Mouse (Mus musculus) liver, adult 2 months (tissue): ENCODE results near the gene Prdx2. TPM values are rescaled to one million over a fixed set of nuclear protein-coding genes. Genes with fewer than 3 reads are reported as not detected.
A peak's percentile ranks its signal among the peaks of the same experiment; 100 is the strongest.

ENCODE experiments used
- DNase-seq: peaks from one replicate; pipeline ENCODE4 v3.0.0-alpha.2; 2011; ENCODE audit warnings: low read depth, low spot score; ENCODE audit errors: extremely low read depth
- H3K27ac ChIP-seq: fragments of 200-500 bp; replicated peaks from 2 replicates; pipeline ENCODE4 v1.5.1; 2012; ENCODE audit warnings: low read depth, mild to moderate bottlenecking, control low read depth, inconsistent platforms, low read length; ENCODE audit not compliant: insufficient read depth
- H3K27me3 ChIP-seq: fragments of 200-500 bp; 2 replicates; pipeline ENCODE4 v1.6.1; 2012; ENCODE audit warnings: mild to moderate bottlenecking, moderate library complexity, low read length, inconsistent platforms; ENCODE audit not compliant: control insufficient read depth, insufficient read depth
- H3K36me3 ChIP-seq: fragments of 200-500 bp; 2 replicates; pipeline ENCODE4 v1.6.1; 2012; ENCODE audit warnings: low read length, inconsistent platforms; ENCODE audit not compliant: control insufficient read depth, insufficient read depth
- H3K4me1 ChIP-seq: fragments of 200-500 bp; 2 replicates; pipeline ENCODE4 v1.6.1; 2011; ENCODE audit warnings: low read length; ENCODE audit not compliant: control insufficient read depth, insufficient read depth
- H3K4me3 ChIP-seq: fragments of 200-500 bp; 2 replicates; pipeline ENCODE4 v1.5.1; 2011; ENCODE audit warnings: low read depth, mild to moderate bottlenecking, control low read depth, low read length, moderate library complexity; ENCODE audit not compliant: insufficient read depth
- H3K79me2 ChIP-seq: fragments of 200-500 bp; 2 replicates; pipeline ENCODE4 v1.6.1; 2012; ENCODE audit warnings: inconsistent platforms, mild to moderate bottlenecking, low read length, moderate library complexity; ENCODE audit not compliant: control insufficient read depth, insufficient read depth
- H3K9ac ChIP-seq: fragments of 200-500 bp; 2 replicates; pipeline ENCODE4 v1.6.1; 2012; ENCODE audit warnings: low read depth, mild to moderate bottlenecking, control low read depth, inconsistent platforms, low read length
- CTCF ChIP-seq: fragments of 200-500 bp; IDR thresholded peaks from 2 replicates; pipeline ENCODE4 v1.5.1; 2011; ENCODE audit warnings: low read depth, low read length, control low read depth
- POLR2A ChIP-seq: fragments of 200-500 bp; IDR thresholded peaks from 2 replicates; pipeline ENCODE4 v1.6.1; 2011; ENCODE audit warnings: low read length, control low read depth; ENCODE audit not compliant: insufficient read depth; ENCODE audit errors: extremely low read depth
- WGBS: fragments of 180-500 bp; shearing (Covaris S2); methylation state at CpG from one replicate; pipeline ENCODE4 v1.1.7; 2018; 5-methylcytosine and 5-hydroxymethylcytosine counted together
- polyA plus RNA-seq: library from polyadenylated mRNA; depleted of rRNA; stranded (reverse); fragments of >200 nt; gene quantifications from 2 replicates; pipeline ENCODE4 v1.2.3, GENCODE M21; 2012
- total RNA-seq: library from RNA; depleted of rRNA; stranded (reverse); fragments of >200 nt; gene quantifications from 2 replicates; pipeline ENCODE4 v1.2.3, GENCODE M21; 2014

Gene Prdx2
- total and polyA plus RNA-seq, 2 experiments, result 110 to 135 TPM

DNA sequence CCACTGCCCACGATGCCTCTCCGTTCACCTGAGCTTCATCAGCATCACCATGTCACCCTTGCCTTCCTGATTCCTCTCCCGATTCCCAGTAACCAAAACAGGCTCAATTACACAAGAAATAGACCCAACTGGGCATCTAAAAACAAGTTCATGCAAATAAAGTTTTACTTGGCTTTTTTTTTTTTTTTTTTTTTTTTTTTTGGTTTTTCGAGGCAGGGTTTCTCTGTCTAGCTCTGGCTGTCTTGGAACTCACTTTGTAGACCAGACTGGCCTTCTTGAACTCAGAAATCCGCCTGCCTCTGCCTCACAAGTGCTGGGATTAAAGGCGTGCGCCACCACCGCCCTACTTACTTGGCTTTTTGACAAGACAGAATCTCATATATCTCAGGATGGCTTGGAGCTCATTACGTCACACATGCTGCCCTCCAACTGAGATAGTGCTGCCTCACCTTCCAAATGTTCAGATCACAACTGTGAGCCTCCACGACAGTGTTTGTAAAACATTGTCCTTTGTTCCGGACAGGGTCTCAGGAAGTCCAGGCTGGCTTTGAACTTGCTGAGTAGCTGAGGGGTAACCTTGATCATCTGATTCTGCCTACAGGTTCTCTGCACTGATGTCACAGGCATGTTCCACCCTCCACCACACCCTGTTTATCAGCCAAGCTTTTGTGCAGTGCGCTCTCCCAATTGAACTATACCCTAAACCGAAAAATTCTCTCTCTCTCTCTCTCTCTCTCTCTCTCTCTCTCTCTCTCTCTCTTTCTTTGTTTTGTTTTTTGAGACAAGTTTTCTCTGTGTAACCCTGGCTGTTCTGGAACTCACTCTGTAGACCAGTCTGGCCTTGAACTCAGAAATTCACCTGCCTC, 31.5 kb upstream of the Prdx2 start:
- no peak for TF ChIP-seq POLR2A
- TF ChIP-seq CTCF, result no peak
- 65% methylated on average over 13 of the region's 13 CpGs for WGBS

DNA sequence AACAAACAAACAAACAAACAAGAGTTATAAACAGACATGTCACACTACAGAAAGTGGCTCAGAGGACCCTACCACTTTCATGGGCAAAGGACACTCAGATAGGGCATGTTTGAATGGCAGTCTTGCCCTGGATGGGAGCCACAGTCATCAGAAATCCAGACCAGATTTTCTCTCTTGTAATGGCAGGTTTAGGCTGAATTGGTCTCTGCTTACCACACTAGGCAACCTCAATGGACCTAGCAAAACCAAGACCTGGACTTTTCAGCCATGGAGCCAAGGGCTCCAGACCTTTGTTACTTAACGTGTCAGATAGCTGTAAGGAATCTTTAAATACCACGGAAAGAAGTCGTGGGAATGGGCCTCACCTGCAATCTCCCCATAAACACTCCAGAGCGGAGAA, 25.7 kb upstream of the Prdx2 start:
- no peak overlapping the region for H3K9ac ChIP-seq

More for the DNA sequence above, 31.5 kb upstream of the Prdx2 start:
- Histone ChIP-seq H3K4me1 (no peaks in the 10 kb centered on the region), H3K27ac (no peak overlapping the region), H3K27me3 (peaks cover 22% of the 10 kb centered on the region), H3K9ac (no peak overlapping the region), H3K36me3 (no peaks in the 10 kb centered on the region), H3K79me2 (no peaks in the 10 kb centered on the region), H3K4me3 (no peak overlapping the region)
- no peak for DNase-seq

DNA sequence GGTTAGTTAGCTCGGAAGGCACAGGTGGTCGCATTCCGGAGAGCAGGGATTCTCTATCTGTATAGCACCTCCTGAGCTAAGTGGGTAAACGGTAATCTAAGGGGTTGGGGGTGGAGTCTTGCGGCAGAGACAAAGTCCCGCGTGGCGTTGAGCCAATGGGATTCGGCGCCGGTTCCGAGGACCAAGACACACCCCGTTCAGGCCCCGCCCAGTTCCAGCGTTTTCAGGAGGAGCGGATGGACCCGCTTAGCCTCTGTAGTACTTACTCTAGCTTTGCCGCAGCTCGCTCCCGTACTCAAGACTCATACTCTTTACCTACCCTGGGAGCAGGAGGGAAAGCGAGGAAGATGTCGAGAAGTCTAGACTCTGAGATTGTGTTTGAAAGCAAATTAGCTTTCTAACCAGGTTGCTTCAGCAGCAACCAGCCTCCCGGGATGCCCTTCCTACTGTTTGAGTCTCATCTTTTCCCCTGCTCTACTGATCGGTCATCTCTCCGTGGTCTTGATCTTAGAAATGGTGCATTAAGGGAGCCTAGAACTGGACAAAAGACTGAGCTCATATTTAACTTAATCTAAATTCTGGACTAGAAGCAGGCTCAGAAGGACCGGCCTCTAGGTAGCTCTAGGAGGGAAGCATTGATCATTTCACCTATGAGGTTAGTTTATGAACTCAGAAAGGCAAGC, 24.8 kb upstream of the Prdx2 start:
- peak; percentile 30 for DNase-seq
- H3K27ac ChIP-seq, result no peak overlapping the region
- H3K4me3 ChIP-seq, result no peak overlapping the region
- H3K27me3 ChIP-seq, result peaks cover 19% of the 10 kb centered on the region
- TF ChIP-seq POLR2A (no peak), CTCF (no peak)
- H3K4me1 ChIP-seq, result peaks cover 3% of the 10 kb centered on the region; the same call in 1 of the 2 replicates
- WGBS, result 6% methylated on average over 26 of the region's 26 CpGs
- H3K9ac ChIP-seq, result no peak overlapping the region
- H3K36me3 ChIP-seq, result no peaks in the 10 kb centered on the region
- no peaks in the 10 kb centered on the region for H3K79me2 ChIP-seq

More for the DNA sequence above, 25.7 kb upstream of the Prdx2 start:
- no peaks in the 10 kb centered on the region for H3K79me2 ChIP-seq
- 25% methylated on average over 4 of the region's 4 CpGs for WGBS
- H3K4me1 ChIP-seq, result peaks cover 3% of the 10 kb centered on the region; the same call in 1 of the 2 replicates
- TF ChIP-seq CTCF, result no peak
- no peak for TF ChIP-seq POLR2A
- DNase-seq, result no peak
- no peak overlapping the region for H3K4me3 ChIP-seq
- no peak overlapping the region for H3K27ac ChIP-seq
- H3K27me3 ChIP-seq, result peaks cover 19% of the 10 kb centered on the region
- no peaks in the 10 kb centered on the region for H3K36me3 ChIP-seq

DNA sequence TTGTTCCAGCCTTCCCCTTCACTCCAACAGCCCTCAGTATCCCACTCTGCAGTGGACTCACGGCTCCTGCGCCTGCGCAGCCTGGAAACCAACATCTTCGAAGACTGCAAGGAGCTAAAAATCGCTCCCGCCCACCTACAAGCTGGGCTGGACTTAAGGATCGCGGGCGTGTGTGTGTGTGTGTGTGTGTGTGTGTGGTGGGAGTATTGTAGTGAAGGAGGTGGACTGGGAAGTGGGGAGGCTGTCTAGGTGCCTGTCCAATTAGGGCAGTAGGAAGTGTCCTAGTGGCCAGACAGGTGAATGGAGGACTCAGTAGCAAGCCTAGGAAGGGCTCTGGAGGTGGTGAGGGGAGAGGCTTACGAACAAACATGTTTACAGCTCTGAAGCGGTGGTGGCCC, 24.2 kb upstream of the Prdx2 start:
- WGBS, result 15% methylated on average over 11 of the region's 11 CpGs
- peaks cover 19% of the 10 kb centered on the region for H3K27me3 ChIP-seq

DNA sequence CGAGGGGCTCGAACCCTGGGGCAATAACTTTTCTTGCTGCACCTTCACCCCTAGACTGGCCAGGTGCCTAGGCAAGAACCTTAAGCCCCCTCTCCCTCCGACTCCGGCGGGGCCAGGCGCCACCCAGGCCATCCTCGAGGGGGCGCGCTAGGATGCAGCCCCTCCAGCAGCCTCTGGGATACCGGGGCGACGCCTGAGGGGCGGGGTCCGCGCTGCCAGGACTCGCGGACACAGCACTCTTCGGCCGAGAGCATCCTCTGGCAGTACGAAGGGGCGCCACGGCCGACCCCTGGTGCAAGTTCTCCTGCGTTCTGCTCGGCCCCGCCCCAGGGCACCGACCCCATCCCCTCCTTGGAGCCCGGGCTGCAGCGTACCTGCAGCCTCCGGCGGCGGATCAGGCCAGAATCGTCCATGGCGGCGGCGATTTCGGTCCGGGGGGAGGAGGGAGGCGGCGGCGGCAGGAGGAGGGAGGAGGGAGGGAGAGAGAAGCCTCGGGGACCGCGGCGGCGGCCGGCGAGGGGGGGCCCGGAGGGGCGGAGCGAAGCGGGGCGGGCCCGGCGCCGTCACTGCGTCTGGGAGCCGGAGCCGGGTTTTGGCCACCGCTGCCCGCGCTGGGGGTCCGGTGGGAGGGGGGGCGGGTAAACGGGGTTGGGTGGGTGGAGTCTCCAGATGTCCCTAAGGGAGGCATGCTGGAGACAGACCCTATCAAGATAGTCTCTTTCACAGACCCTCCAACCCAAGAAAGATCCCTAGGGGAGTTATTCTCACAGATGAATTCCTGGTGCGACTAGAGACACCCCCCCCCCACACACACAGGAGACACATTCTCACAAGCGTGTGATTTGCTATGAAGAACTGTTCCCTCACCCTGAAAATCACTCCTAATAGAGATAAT, 23.5 kb upstream of the Prdx2 start:
- WGBS, result 3% methylated on average over 45 of the region's 67 CpGs
- no peak overlapping the region for H3K4me3 ChIP-seq

More for the DNA sequence above, 24.2 kb upstream of the Prdx2 start:
- Histone ChIP-seq H3K36me3 (no peaks in the 10 kb centered on the region), H3K79me2 (no peaks in the 10 kb centered on the region), H3K27ac (no peak overlapping the region), H3K4me1 (peaks cover 3% of the 10 kb centered on the region; the same call in 1 of the 2 replicates), H3K9ac (no peak overlapping the region), H3K4me3 (no peak overlapping the region)
- TF ChIP-seq CTCF, result no peak
- no peak for TF ChIP-seq POLR2A
- no peak for DNase-seq

More for the DNA sequence above, 23.5 kb upstream of the Prdx2 start:
- TF ChIP-seq POLR2A (no peak), CTCF (no peak)
- Histone ChIP-seq H3K9ac (no peak overlapping the region), H3K36me3 (no peaks in the 10 kb centered on the region), H3K27me3 (peaks cover 22% of the 10 kb centered on the region), H3K27ac (no peak overlapping the region), H3K4me1 (peaks cover 3% of the 10 kb centered on the region; the same call in 1 of the 2 replicates), H3K79me2 (no peaks in the 10 kb centered on the region)
- no peak for DNase-seq
